Mouse (Mus musculus) embryonic facial prominence, embryonic 11.5 days (tissue): Measurements from ENCODE around the gene Fam240a. TPM values are rescaled to one million over a fixed set of nuclear protein-coding genes. Genes with fewer than 3 reads are reported as not detected.

Source experiments
- ATAC-seq: fragments of 200-750 bp; cut with Nextera tagmentation; replicated peaks from 2 replicates; pipeline ENCODE4 v1.8.0; 2017; ENCODE audit warnings: low read depth; ENCODE audit not compliant: insufficient number of reproducible peaks, low FRiP score, low TSS enrichment
- DNase-seq: peaks from one replicate; pipeline ENCODE4 v3.0.0-alpha.2; 2015; ENCODE audit warnings: low spot score
- H3K27ac ChIP-seq: fragments of 300-500 bp; sonication (generic); replicated peaks from 2 replicates; pipeline ENCODE4 v1.5.1; 2014; ENCODE audit warnings: mild to moderate bottlenecking, low read depth, low read length, control low read depth
- H3K27me3 ChIP-seq: fragments of 300-500 bp; sonication (generic); 2 replicates; pipeline ENCODE4 v1.6.1; 2014; ENCODE audit warnings: mild to moderate bottlenecking, low read length, moderate library complexity, mixed read lengths; ENCODE audit not compliant: control insufficient read depth, insufficient read depth
- H3K36me3 ChIP-seq: fragments of 300-500 bp; sonication (generic); replicated peaks from 2 replicates; pipeline ENCODE4 v1.6.1; 2014; ENCODE audit warnings: low read depth, mild to moderate bottlenecking, low read length, moderate library complexity, mixed read lengths; ENCODE audit not compliant: control insufficient read depth, insufficient read depth
- H3K4me1 ChIP-seq: fragments of 300-500 bp; sonication (generic); 2 replicates; pipeline ENCODE4 v1.6.1; 2014; ENCODE audit warnings: low read length, mixed read lengths; ENCODE audit not compliant: control insufficient read depth, insufficient read depth
- H3K4me2 ChIP-seq: fragments of 300-500 bp; sonication (generic); 2 replicates; pipeline ENCODE4 v1.6.1; 2014; ENCODE audit warnings: low read depth, mild to moderate bottlenecking, control low read depth, low read length, moderate library complexity
- H3K4me3 ChIP-seq: fragments of 300-500 bp; sonication (generic); 2 replicates; pipeline ENCODE4 v1.5.1; 2014; ENCODE audit warnings: low read depth, low read length, control low read depth
- H3K9ac ChIP-seq: fragments of 300-500 bp; sonication (generic); replicated peaks from 2 replicates; pipeline ENCODE4 v1.6.1; 2014; ENCODE audit warnings: mild to moderate bottlenecking, control low read depth, low read length
- H3K9me3 ChIP-seq: fragments of 300-500 bp; sonication (generic); replicated peaks from 2 replicates; pipeline ENCODE4 v1.6.1; 2016; ENCODE audit warnings: mild to moderate bottlenecking, low read length, inconsistent platforms, mixed read lengths; ENCODE audit not compliant: control insufficient read depth
- WGBS: fragments of 180-500 bp; shearing (Covaris S2); extraction: QIAGEN DNeasy Blood & Tissue Kit; methylation state at CpG from one replicate; pipeline ENCODE4 v1.1.7; 2014; 5-methylcytosine and 5-hydroxymethylcytosine counted together
- polyA plus RNA-seq: library from polyadenylated mRNA; unstranded; fragments of >200 nt; fragmentation: Nextera tagmentation; extraction: Ambion mirVana; gene quantifications from 2 replicates; pipeline ENCODE4 v1.2.1, GENCODE M21; 2014

Gene Fam240a
- polyA plus RNA-seq, 1 experiment from 2014 or later = not detected

GRCm38 (mm10) chr9:110937506-110938490 is 21.1 kb upstream of the Fam240a start:
- Histone ChIP-seq H3K27ac (no peak overlapping the region), H3K4me3 (no peak overlapping the region), H3K4me1 (no peaks in the 10 kb centered on the region), H3K9me3 (no peaks in the 10 kb centered on the region), H3K9ac (no peak overlapping the region), H3K36me3 (no peaks in the 10 kb centered on the region), H3K27me3 (no peaks in the 10 kb centered on the region), H3K4me2 (no peak overlapping the region)
- DNase-seq = peak; percentile 26
- 54% methylated on average over 12 of the region's 12 CpGs for WGBS
- ATAC-seq = no peak

- H3K9ac ChIP-seq = no peak overlapping the region
- H3K36me3 ChIP-seq = no peaks in the 10 kb centered on the region
- H3K27me3 ChIP-seq = no peaks in the 10 kb centered on the region
- H3K4me2 ChIP-seq = no peak overlapping the region
- H3K9me3 ChIP-seq = no peaks in the 10 kb centered on the region
- H3K4me3 ChIP-seq = no peak overlapping the region
- 84% methylated on average over 7 of the region's 7 CpGs for WGBS
- no peak for ATAC-seq
- H3K27ac ChIP-seq = no peak overlapping the region
- no peak for DNase-seq
- no peaks in the 10 kb centered on the region for H3K4me1 ChIP-seq
Observed at GRCm38 (mm10) chr9:110935941-110936340, 19.3 kb upstream of the Fam240a start.

- DNase-seq (no peak), ATAC-seq (no peak)
- no peaks in the 10 kb centered on the region for H3K36me3 ChIP-seq
- no peaks in the 10 kb centered on the region for H3K9me3 ChIP-seq
- no peaks in the 10 kb centered on the region for H3K27me3 ChIP-seq
- no peak overlapping the region for H3K27ac ChIP-seq
- H3K9ac ChIP-seq = no peak overlapping the region
- no peak overlapping the region for H3K4me3 ChIP-seq
- WGBS = 78% methylated on average over 12 of the region's 12 CpGs
- no peak overlapping the region for H3K4me2 ChIP-seq
- H3K4me1 ChIP-seq = no peaks in the 10 kb centered on the region
Observed at GRCm38 (mm10) chr9:110933850-110934437, 17.3 kb upstream of the Fam240a start.

- WGBS = 75% methylated on average over 6 of the region's 6 CpGs
- no peak overlapping the region for H3K27ac ChIP-seq
- DNase-seq = no peak
Observed at GRCm38 (mm10) chr9:110931573-110931972, 14.9 kb upstream of the Fam240a start.

GRCm38 (mm10) chr9:110922759-110923158 is 6.1 kb upstream of the Fam240a start:
- no peak overlapping the region for H3K9ac ChIP-seq
- no peak overlapping the region for H3K4me3 ChIP-seq
- no peaks in the 10 kb centered on the region for H3K27me3 ChIP-seq
- H3K27ac ChIP-seq = no peak overlapping the region
- H3K9me3 ChIP-seq = no peaks in the 10 kb centered on the region
- ATAC-seq (no peak), DNase-seq (peak; percentile 84)
- H3K4me2 ChIP-seq = no peak overlapping the region
- 16% methylated on average over 7 of the region's 7 CpGs for WGBS
- H3K4me1 ChIP-seq = no peaks in the 10 kb centered on the region
- no peaks in the 10 kb centered on the region for H3K36me3 ChIP-seq

More at GRCm38 (mm10) chr9:110931573-110931972, 14.9 kb upstream of the Fam240a start:
- Histone ChIP-seq H3K9ac (no peak overlapping the region), H3K27me3 (no peaks in the 10 kb centered on the region), H3K4me3 (no peak overlapping the region), H3K36me3 (no peaks in the 10 kb centered on the region), H3K9me3 (no peaks in the 10 kb centered on the region), H3K4me2 (no peak overlapping the region), H3K4me1 (no peaks in the 10 kb centered on the region)
- ATAC-seq = no peak

- H3K4me2 ChIP-seq = no peak overlapping the region
- DNase-seq (peak; percentile 46), ATAC-seq (no peak)
- no peak overlapping the region for H3K27ac ChIP-seq
- WGBS = 49% methylated on average over 15 of the region's 15 CpGs
- no peaks in the 10 kb centered on the region for H3K9me3 ChIP-seq
- H3K4me3 ChIP-seq = no peak overlapping the region
- H3K4me1 ChIP-seq = no peaks in the 10 kb centered on the region
- no peaks in the 10 kb centered on the region for H3K27me3 ChIP-seq
- no peaks in the 10 kb centered on the region for H3K36me3 ChIP-seq
- no peak overlapping the region for H3K9ac ChIP-seq
Observed at GRCm38 (mm10) chr9:110920665-110921419, 4.2 kb upstream of the Fam240a start.

GRCm38 (mm10) chr9:110915466-110915865 is 1.2 kb downstream of the Fam240a start:
- no peaks in the 10 kb centered on the region for H3K4me1 ChIP-seq
- H3K9me3 ChIP-seq = no peaks in the 10 kb centered on the region
- H3K9ac ChIP-seq = no peak overlapping the region
- no peak overlapping the region for H3K4me3 ChIP-seq
- no peak overlapping the region for H3K4me2 ChIP-seq
- 71% methylated on average over 8 of the region's 8 CpGs for WGBS
- ATAC-seq = no peak
- no peaks in the 10 kb centered on the region for H3K36me3 ChIP-seq
- H3K27me3 ChIP-seq = no peaks in the 10 kb centered on the region
- no peak overlapping the region for H3K27ac ChIP-seq
- no peak for DNase-seq
